Comparison of ENCODE assay signal across 8 mouse cellular contexts in genomic region chr13:81782475-81782874, GRCm38 (mm10). TPM values are rescaled to one million over a fixed set of nuclear protein-coding genes. Genes with fewer than 3 reads are reported as not detected.
A peak's percentile ranks its signal among the peaks of the same experiment; 100 is the strongest.
DNase-seq lines count a peak whose midpoint lies in the region; ATAC-seq and TF ChIP-seq lines count a peak whose summit lies in the region.

No protein-coding gene starts in this region.

- no peak for TF ChIP-seq CTCF in embryonic fibroblast, embryonic 13.5 days (IDR thresholded peaks at IDR 0.05; ENCODE audit: borderline replicate concordance, insufficient read depth, low read length)

- H3K4me2 ChIP-seq in lung, embryonic 15.5 days, result peak overlapping the region; percentile 71
- peak overlapping the region; percentile 60 for H3K4me2 ChIP-seq in neural tube, embryonic 14.5 days (ENCODE audit: low read depth, low read length)

- H3K36me3 ChIP-seq in lung, embryonic 15.5 days, result peaks cover 12% of the 10 kb centered on the region
- H3K36me3 ChIP-seq in limb, embryonic 10.5 days, result peaks cover 19% of the 10 kb centered on the region
- no peaks in the 10 kb centered on the region for H3K36me3 ChIP-seq in neural tube, embryonic 14.5 days (ENCODE audit: control insufficient read depth, insufficient read depth, low read length)

- DNase-seq in lung, postnatal 10 days, result no peak
- no peak for DNase-seq in limb, embryonic 10.5 days (ENCODE audit: low spot score)
- no peak for DNase-seq in embryo, embryonic 10 days (ENCODE audit: low spot score)
- no peak for DNase-seq in Muller cell, postnatal 12 days (ENCODE audit: inconsistent ontology term)
- no peak for DNase-seq in right cerebral cortex, postnatal 14 days

- peak overlapping the region; percentile 67 for H3K4me3 ChIP-seq in lung, embryonic 15.5 days
- H3K4me3 ChIP-seq in embryonic fibroblast, embryonic 13.5 days (ENCODE audit: insufficient read depth, low read length), result peak overlapping the region; percentile 34
- peak overlapping the region; percentile 82 for H3K4me3 ChIP-seq in limb, embryonic 10.5 days
- H3K4me3 ChIP-seq in neural tube, embryonic 14.5 days (ENCODE audit: low read depth, low read length), result peak overlapping the region; percentile 66

- ATAC-seq in lung, embryonic 15.5 days (ENCODE audit: borderline replicate concordance, extremely low read depth, low FRiP score, low TSS enrichment), result no peak
- no peak for ATAC-seq in neural tube, embryonic 14.5 days (ENCODE audit: low read depth)

- peak overlapping the region; percentile 40 for H3K9ac ChIP-seq in lung, embryonic 15.5 days
- peak overlapping the region; percentile 51; the same call in 1 of the 2 replicates for H3K9ac ChIP-seq in neural tube, embryonic 14.5 days (replicated peaks; ENCODE audit: low read depth, low read length)

- no peaks in the 10 kb centered on the region for H3K27me3 ChIP-seq in lung, embryonic 15.5 days
- no peaks in the 10 kb centered on the region for H3K27me3 ChIP-seq in limb, embryonic 10.5 days (ENCODE audit: low read depth, poor library complexity, severe bottlenecking)
- no peaks in the 10 kb centered on the region for H3K27me3 ChIP-seq in neural tube, embryonic 14.5 days (ENCODE audit: control insufficient read depth, insufficient read depth, low read length)

- WGBS in lung, embryonic 15.5 days, result 19% methylated on average over 9 of the region's 9 CpGs
- WGBS in limb, embryonic 10.5 days, result 50% methylated on average over 9 of the region's 9 CpGs
- WGBS in neural tube, embryonic 14.5 days, result 47% methylated on average over 9 of the region's 9 CpGs

- H3K9me3 ChIP-seq in lung, embryonic 15.5 days, result no peaks in the 10 kb centered on the region
- no peaks in the 10 kb centered on the region for H3K9me3 ChIP-seq in limb, embryonic 10.5 days (replicated peaks)
- H3K9me3 ChIP-seq in neural tube, embryonic 14.5 days (ENCODE audit: control insufficient read depth, low read length), result no peaks in the 10 kb centered on the region

- TF ChIP-seq POLR2A in embryonic fibroblast, embryonic 13.5 days (IDR thresholded peaks at IDR 0.05; ENCODE audit: low read depth, low read length), result no peak

- peaks cover 15% of the 10 kb centered on the region; the same call in 1 of the 2 replicates for H3K4me1 ChIP-seq in lung, embryonic 15.5 days
- H3K4me1 ChIP-seq in embryonic fibroblast, embryonic 13.5 days (ENCODE audit: control insufficient read depth, insufficient read depth, low read length), result peaks cover 3% of the 10 kb centered on the region; the same call in 1 of the 2 replicates
- peaks cover 10% of the 10 kb centered on the region; the same call in 1 of the 2 replicates for H3K4me1 ChIP-seq in limb, embryonic 10.5 days
- H3K4me1 ChIP-seq in neural tube, embryonic 14.5 days (ENCODE audit: control insufficient read depth, insufficient read depth, low read length), result peaks cover 15% of the 10 kb centered on the region; the same call in 1 of the 2 replicates

- peak overlapping the region; percentile 98 for H3K27ac ChIP-seq in lung, embryonic 15.5 days
- H3K27ac ChIP-seq in embryonic fibroblast, embryonic 13.5 days (ENCODE audit: insufficient read depth, low read length), result no peak overlapping the region
- H3K27ac ChIP-seq in limb, embryonic 10.5 days, result peak overlapping the region; percentile 99
- peak overlapping the region; percentile 99 for H3K27ac ChIP-seq in neural tube, embryonic 14.5 days (ENCODE audit: low read depth, low read length)

RNA-seq across cellular contexts. Expression of gene Cetn3, which starts 0.4 kb away (rescaled TPM):
- polyA plus RNA-seq in lung, embryonic 15.5 days (2015; fragmentation: Nextera tagmentation; extraction: Ambion mirVana), result 195 and 202 TPM in 2 replicates
- polyA plus RNA-seq in embryonic fibroblast, embryonic 13.5 days (2011; ENCODE audit: insufficient read length, low read depth, missing spikeins), result 134 and 135 TPM in 2 replicates
- polyA plus RNA-seq in limb, embryonic 10.5 days (2016; fragmentation: Nextera tagmentation; extraction: Ambion mirVana), result 169 and 192 TPM in 2 replicates
- polyA plus RNA-seq in neural tube, embryonic 14.5 days (2014; fragmentation: Nextera tagmentation; extraction: Ambion mirVana), result 277 and 283 TPM in 2 replicates
